Mouse (Mus musculus) hindbrain, embryonic 15.5 days (tissue): ENCODE results near the gene Tcf19. TPM values are rescaled to one million over a fixed set of nuclear protein-coding genes. Genes with fewer than 3 reads are reported as not detected.

Source experiments
- ATAC-seq: fragments of 200-750 bp; cut with Nextera tagmentation; 2 replicates; pipeline ENCODE4 v1.8.0; 2017; ENCODE audit warnings: low read depth, moderate number of reproducible peaks, moderate TSS enrichment; ENCODE audit not compliant: low FRiP score
- H3K27ac ChIP-seq: fragments of 300-500 bp; sonication (generic); replicated peaks from 2 replicates; pipeline ENCODE4 v1.5.1; 2015; ENCODE audit warnings: mild to moderate bottlenecking, inconsistent platforms
- H3K27me3 ChIP-seq: fragments of 300-500 bp; sonication (generic); 2 replicates; pipeline ENCODE4 v1.6.1; 2015; ENCODE audit warnings: control low read depth, inconsistent platforms
- H3K36me3 ChIP-seq: fragments of 300-500 bp; sonication (generic); 2 replicates; pipeline ENCODE4 v1.6.1; 2015; ENCODE audit warnings: control low read depth, inconsistent platforms
- H3K4me1 ChIP-seq: fragments of 300-500 bp; sonication (generic); replicated peaks from 2 replicates; pipeline ENCODE4 v1.6.1; 2015; ENCODE audit warnings: control low read depth, inconsistent platforms
- H3K4me2 ChIP-seq: fragments of 300-500 bp; sonication (generic); 2 replicates; pipeline ENCODE4 v1.6.1; 2015; ENCODE audit warnings: moderate library complexity, mild to moderate bottlenecking, inconsistent platforms
- H3K4me3 ChIP-seq: fragments of 300-500 bp; sonication (generic); 2 replicates; pipeline ENCODE4 v1.5.1; 2015; ENCODE audit warnings: mild to moderate bottlenecking, inconsistent platforms
- H3K9ac ChIP-seq: fragments of 300-500 bp; sonication (generic); 2 replicates; pipeline ENCODE4 v1.6.1; 2015; ENCODE audit warnings: inconsistent platforms
- H3K9me3 ChIP-seq: fragments of 300-500 bp; sonication (generic); 2 replicates; pipeline ENCODE4 v1.6.1; 2016; ENCODE audit warnings: control low read depth, inconsistent platforms
- WGBS: fragments of 180-500 bp; shearing (Covaris S2); methylation state at CpG from one replicate; pipeline ENCODE4 v1.1.7; 2015; 5-methylcytosine and 5-hydroxymethylcytosine counted together
- polyA plus RNA-seq: library from polyadenylated mRNA; unstranded; fragments of >200 nt; fragmentation: Nextera tagmentation; extraction: Ambion mirVana; gene quantifications from 2 replicates; pipeline ENCODE4 v1.2.1, GENCODE M21; 2015

The Tcf19 gene
- 19.3 and 21.0 TPM in 2 replicates for polyA plus RNA-seq

DNA sequence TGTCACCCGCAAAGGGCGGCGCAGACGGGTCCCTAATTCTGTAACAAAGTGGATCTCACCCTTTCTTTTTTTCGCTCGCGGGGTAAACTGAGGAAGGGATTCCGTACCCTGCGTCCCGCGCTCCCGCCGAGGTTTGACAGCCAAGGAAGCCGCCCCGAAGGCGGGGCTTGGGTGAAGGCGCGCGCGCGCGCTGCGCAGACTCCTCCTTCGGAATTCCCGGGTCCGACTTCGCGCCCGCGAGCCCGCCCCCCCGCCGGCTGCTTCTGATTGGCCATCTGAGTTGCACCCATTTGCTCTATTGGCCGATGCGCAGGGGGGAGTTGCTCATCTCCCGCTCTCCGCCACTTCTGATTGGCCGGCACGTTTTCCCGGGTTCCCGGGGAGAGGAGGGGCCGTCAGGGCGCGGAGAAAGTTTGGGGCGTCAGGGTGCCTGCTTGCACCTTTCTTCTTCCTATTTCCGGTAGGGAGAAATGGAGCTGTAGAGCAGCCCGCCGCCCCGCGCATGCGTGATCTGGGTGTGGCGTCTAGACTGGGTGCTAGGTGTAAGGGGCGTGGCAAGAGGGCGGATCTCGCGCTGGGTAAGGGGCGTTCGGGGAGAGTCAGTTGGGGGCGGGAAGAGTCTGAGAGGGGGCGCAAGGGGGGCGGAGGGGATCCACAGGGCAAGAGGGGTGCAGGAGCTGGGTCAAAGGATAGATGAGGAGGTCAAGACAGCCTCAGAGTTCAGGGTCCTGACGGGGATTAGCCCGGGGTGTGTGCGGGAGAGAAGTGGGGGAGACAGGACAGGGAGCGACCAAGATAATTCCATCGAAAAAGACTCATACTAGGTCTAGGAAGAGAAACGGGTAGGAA, at the start of gene Tcf19, which contains the start of gene Cchcr1:
TSS of gene Tcf19 (minus strand) at position 173 of the 849 bp plus-strand sequence.
TSS of gene Cchcr1 (plus strand) at position 449 of the 849 bp plus-strand sequence.
- H3K27ac ChIP-seq, result no peak within 1 kb of the TSS
- H3K4me1 ChIP-seq, result peaks cover 20% of the 10 kb centered on the region
- H3K27me3 ChIP-seq, result no peaks in the 10 kb centered on the region
- peak within 1 kb of the TSS; percentile 43 for H3K9ac ChIP-seq
- under 1% methylated on average over 67 of the region's 67 CpGs for WGBS
- H3K4me2 ChIP-seq, result peak within 1 kb of the TSS; percentile 64
- peak; percentile 96 for ATAC-seq
- H3K4me3 ChIP-seq, result peak within 1 kb of the TSS; percentile 71
- H3K9me3 ChIP-seq, result no peaks in the 10 kb centered on the region
- no peaks in the 10 kb centered on the region for H3K36me3 ChIP-seq

- H3K4me1 ChIP-seq, result no peaks in the 10 kb centered on the region
- WGBS, result 64% methylated on average over 8 of the region's 8 CpGs
- no peaks in the 10 kb centered on the region for H3K36me3 ChIP-seq
- H3K9me3 ChIP-seq, result no peaks in the 10 kb centered on the region
- no peak overlapping the region for H3K27ac ChIP-seq
- no peak for ATAC-seq
- no peak overlapping the region for H3K4me3 ChIP-seq
- no peak overlapping the region for H3K4me2 ChIP-seq
- no peaks in the 10 kb centered on the region for H3K27me3 ChIP-seq
- H3K9ac ChIP-seq, result no peak overlapping the region
Observed at GRCm38 (mm10) chr17:35558216-35558615, 41.6 kb upstream of the Tcf19 start.

DNA sequence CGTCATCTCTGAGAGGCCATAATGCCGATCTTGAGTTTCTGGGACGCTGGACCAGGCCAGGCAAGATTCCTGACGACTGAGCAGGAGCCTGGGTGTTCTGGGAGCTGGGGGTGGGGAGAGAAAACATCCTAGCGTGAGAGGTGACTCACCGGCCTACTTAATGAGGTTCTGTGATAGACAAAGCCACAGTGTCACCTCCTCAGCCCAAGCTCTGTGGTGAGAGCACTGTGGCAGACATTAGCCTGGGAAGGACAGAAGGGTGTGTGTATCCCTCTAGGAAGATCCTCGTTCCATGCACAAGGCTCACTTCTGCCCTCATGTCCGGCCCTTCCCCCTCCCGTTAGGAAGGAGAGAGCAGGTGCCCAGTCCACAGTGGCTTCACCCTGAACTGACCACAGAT, 40.7 kb upstream of the Tcf19 start:
- H3K9me3 ChIP-seq, result no peaks in the 10 kb centered on the region
- H3K4me3 ChIP-seq, result no peak overlapping the region
- no peaks in the 10 kb centered on the region for H3K36me3 ChIP-seq
- no peaks in the 10 kb centered on the region for H3K27me3 ChIP-seq
- H3K4me2 ChIP-seq, result no peak overlapping the region
- 75% methylated on average over 9 of the region's 9 CpGs for WGBS
- ATAC-seq, result no peak
- no peaks in the 10 kb centered on the region for H3K4me1 ChIP-seq
- H3K27ac ChIP-seq, result no peak overlapping the region
- H3K9ac ChIP-seq, result no peak overlapping the region

DNA sequence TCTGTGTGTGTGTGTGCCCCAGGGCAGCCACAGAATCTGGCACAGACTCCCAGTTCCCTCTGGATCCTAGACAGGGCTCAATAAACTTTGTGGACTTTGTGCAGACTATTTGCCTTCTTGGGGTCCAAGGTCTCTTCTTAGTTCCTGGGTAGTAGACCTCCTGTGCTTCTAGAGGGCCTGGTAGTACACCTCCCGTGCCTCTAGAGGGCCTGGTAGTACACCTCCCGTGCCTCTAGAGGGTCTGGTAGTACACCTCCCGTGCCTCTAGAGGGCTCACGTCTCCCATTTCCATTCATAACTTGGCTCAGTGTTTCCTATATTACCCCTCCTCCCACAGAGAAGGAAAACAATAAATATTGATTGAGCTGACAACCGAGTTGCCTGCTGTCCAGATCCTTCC, 40.2 kb upstream of the Tcf19 start:
- H3K36me3 ChIP-seq, result no peaks in the 10 kb centered on the region
- ATAC-seq, result no peak
- H3K9ac ChIP-seq, result no peak overlapping the region
- 24% methylated on average over 5 of the region's 5 CpGs for WGBS
- H3K27ac ChIP-seq, result no peak overlapping the region
- H3K9me3 ChIP-seq, result no peaks in the 10 kb centered on the region
- H3K4me3 ChIP-seq, result no peak overlapping the region
- H3K27me3 ChIP-seq, result no peaks in the 10 kb centered on the region
- H3K4me1 ChIP-seq, result no peaks in the 10 kb centered on the region
- H3K4me2 ChIP-seq, result no peak overlapping the region

DNA sequence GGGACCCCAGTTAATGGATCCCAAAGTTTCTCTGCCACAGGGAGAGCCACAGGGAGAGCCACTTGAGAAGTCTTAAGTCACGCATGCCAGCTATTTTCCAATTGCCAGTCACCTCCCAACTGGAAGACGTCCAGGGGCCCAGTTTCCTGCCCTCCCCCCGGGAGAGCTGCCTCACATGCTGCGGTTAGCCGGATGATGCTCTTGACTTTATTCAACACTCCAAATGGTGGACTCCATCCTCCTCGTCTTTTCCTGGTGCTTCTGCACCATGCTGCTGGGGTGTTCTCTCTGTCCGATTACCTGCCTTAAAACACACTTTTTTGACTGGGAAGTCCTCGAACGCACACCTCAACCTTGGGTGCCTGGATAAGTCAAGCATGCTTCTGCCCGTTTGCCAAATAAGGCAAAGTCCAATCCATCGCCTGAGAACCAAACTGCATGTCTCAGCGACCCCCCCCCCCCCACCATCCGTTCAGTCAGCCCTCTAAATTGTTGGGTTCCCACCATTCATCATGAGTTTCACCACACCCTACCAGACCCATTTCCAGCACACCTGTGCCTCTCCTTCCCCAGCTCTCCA, 39.7 kb upstream of the Tcf19 start:
- Histone ChIP-seq H3K9ac (no peak overlapping the region), H3K27me3 (no peaks in the 10 kb centered on the region), H3K9me3 (no peaks in the 10 kb centered on the region), H3K4me3 (no peak overlapping the region), H3K4me2 (no peak overlapping the region), H3K4me1 (no peaks in the 10 kb centered on the region), H3K27ac (no peak overlapping the region), H3K36me3 (no peaks in the 10 kb centered on the region)
- 92% methylated on average over 12 of the region's 13 CpGs for WGBS
- no peak for ATAC-seq

- no peaks in the 10 kb centered on the region for H3K27me3 ChIP-seq
- no peak for ATAC-seq
- no peak overlapping the region for H3K4me2 ChIP-seq
- no peak overlapping the region for H3K27ac ChIP-seq
- WGBS, result 92% methylated on average over 18 of the region's 18 CpGs
- H3K4me3 ChIP-seq, result no peak overlapping the region
- no peaks in the 10 kb centered on the region for H3K4me1 ChIP-seq
- no peaks in the 10 kb centered on the region for H3K9me3 ChIP-seq
- no peaks in the 10 kb centered on the region for H3K36me3 ChIP-seq
- H3K9ac ChIP-seq, result no peak overlapping the region
Observed at GRCm38 (mm10) chr17:35554761-35555397, 38.3 kb upstream of the Tcf19 start.

DNA sequence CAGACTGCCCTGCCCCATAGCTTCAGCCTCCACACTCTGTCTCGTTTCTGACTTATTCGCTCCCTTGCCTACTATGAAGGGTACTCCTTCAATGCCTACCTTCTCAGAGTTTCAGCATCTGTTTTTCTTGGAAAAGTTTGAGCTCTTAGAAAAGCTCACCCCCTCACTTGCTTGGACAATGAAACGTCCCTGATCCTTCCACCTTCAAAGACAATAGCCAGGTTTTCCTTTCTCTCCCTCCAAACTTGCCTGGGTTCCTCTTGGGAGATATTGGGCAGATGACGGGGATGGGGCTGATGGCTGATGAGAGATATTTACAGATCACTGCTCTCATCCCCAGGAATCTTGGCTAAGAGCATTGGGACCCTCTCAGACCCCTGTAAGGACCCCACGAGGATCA, 37.7 kb upstream of the Tcf19 start:
- Histone ChIP-seq H3K4me3 (no peak overlapping the region), H3K36me3 (no peaks in the 10 kb centered on the region), H3K4me1 (0 out of 2 replicates have a peak, but pooled peaks cover 5% of the 10 kb centered on the region), H3K4me2 (no peak overlapping the region), H3K9me3 (no peaks in the 10 kb centered on the region), H3K27me3 (no peaks in the 10 kb centered on the region), H3K9ac (no peak overlapping the region), H3K27ac (no peak overlapping the region)
- no peak for ATAC-seq
- 92% methylated on average over 5 of the region's 5 CpGs for WGBS

DNA sequence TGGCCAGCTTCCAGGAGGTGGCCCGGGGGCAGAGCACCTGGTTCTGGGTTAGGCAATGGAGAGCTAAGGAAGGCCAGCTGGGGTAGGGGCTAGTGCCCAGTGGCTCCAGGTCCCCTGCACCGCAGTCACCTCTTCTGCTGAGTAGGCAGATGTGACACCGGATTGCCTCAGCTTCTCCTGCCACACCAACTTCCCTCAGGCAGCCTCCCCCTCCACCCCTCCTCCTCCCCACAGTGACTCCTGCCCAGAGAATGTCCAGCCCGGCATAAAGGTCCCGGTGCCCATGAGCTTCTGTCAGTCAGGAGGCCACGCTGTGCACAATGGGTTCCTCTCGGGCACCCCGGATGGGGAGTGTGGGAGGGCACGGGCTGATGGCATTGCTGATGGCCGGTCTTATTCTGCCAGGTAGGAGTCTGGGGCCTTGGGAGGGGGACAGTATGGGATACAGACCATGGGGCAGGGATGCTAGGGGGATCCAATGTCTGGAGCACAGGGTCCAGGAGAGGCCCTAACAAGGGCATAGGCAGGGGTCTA, 35.3 kb upstream of the Tcf19 start, which contains the start of gene Cdsn:
TSS of gene Cdsn (plus strand) at position 248 of the 534 bp plus-strand sequence.
- Histone ChIP-seq H3K4me3 (no peak within 1 kb of the TSS), H3K4me2 (no peak within 1 kb of the TSS), H3K36me3 (no peaks in the 10 kb centered on the region), H3K9me3 (no peaks in the 10 kb centered on the region), H3K4me1 (0 out of 2 replicates have a peak, but pooled peaks cover 7% of the 10 kb centered on the region), H3K27ac (no peak within 1 kb of the TSS), H3K9ac (no peak within 1 kb of the TSS), H3K27me3 (no peaks in the 10 kb centered on the region)
- WGBS, result 70% methylated on average over 10 of the region's 10 CpGs
- ATAC-seq, result no peak

DNA sequence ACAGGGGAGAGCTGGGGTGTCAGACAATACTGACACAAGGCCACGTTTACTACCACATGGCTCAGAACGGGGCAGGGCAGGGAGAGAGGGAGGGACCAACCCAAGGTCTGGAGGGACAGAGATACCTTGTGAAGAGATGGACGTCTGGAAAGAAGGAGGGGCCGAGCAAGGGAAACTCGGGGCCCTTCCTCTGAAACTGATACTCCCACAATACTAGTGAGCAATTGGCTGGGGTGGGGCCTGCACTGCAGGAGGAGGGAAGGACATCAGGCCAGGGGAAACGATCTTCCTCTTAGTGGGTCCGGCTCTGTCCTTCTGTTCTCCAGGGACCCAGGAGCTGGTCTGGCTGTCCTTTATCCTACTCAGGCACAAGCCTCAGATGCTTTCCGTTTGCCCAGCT, 34.2 kb upstream of the Tcf19 start:
- 0 out of 2 replicates have a peak, but pooled peaks cover 7% of the 10 kb centered on the region for H3K4me1 ChIP-seq
- no peak for ATAC-seq
- no peak overlapping the region for H3K4me3 ChIP-seq
- H3K4me2 ChIP-seq, result no peak overlapping the region
- no peaks in the 10 kb centered on the region for H3K27me3 ChIP-seq
- H3K9me3 ChIP-seq, result no peaks in the 10 kb centered on the region
- H3K27ac ChIP-seq, result no peak overlapping the region
- 69% methylated on average over 8 of the region's 8 CpGs for WGBS
- H3K9ac ChIP-seq, result no peak overlapping the region
- H3K36me3 ChIP-seq, result no peaks in the 10 kb centered on the region

GRCm38 (mm10) chr17:35550143-35550494, 33.5 kb upstream of the Tcf19 start:
- H3K9me3 ChIP-seq, result no peaks in the 10 kb centered on the region
- H3K27ac ChIP-seq, result 0 out of 2 replicates have a peak overlapping the region, but pooled peaks have one; percentile 38
- 96% methylated on average over 4 of the region's 4 CpGs for WGBS

DNA sequence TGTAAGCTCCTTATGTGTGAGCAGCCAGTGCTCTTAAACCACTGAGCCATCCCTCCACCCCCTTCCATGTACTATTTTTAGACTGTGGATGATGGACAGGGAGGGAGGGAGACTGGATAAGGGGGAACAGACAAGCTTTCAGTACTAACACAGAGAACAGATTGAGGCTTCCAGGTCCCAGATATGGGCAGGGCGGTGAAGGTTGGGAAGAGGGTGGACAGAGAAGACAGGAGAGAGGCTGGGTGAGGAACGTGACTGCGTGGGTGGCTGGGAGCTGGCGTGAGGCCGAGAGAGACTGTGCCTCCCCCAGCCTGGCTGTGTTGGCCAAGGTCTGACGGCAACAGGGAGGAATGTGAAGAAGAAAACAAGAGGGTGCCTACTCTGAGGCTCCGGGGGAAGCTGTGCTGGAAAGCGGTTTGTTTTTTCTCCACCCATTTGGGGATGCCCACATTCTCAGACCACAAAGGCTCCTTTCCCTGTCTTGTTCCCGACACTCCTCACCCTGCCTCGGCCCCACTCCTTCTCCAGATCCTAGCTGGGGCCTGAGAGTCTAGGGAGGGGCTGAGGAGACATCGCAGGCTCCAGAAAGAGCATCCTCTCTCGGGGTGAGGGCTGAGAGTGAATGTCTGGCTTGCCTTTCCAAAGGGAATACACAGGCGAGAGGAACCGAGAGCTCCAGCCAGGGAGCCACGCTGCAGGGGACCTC, 33.0 kb upstream of the Tcf19 start:
- Histone ChIP-seq H3K4me2 (no peak overlapping the region), H3K27me3 (no peaks in the 10 kb centered on the region), H3K4me3 (no peak overlapping the region), H3K9ac (no peak overlapping the region), H3K4me1 (0 out of 2 replicates have a peak, but pooled peaks cover 7% of the 10 kb centered on the region), H3K36me3 (no peaks in the 10 kb centered on the region), H3K9me3 (no peaks in the 10 kb centered on the region), H3K27ac (0 out of 2 replicates have a peak overlapping the region, but pooled peaks have one; percentile 38)
- 49% methylated on average over 15 of the region's 15 CpGs for WGBS
- no peak for ATAC-seq

More at GRCm38 (mm10) chr17:35550143-35550494, 33.5 kb upstream of the Tcf19 start:
- Histone ChIP-seq H3K36me3 (no peaks in the 10 kb centered on the region), H3K27me3 (no peaks in the 10 kb centered on the region), H3K4me3 (no peak overlapping the region), H3K4me1 (0 out of 2 replicates have a peak, but pooled peaks cover 7% of the 10 kb centered on the region), H3K4me2 (no peak overlapping the region), H3K9ac (no peak overlapping the region)
- ATAC-seq, result no peak
